Mouse (Mus musculus): ENCODE results near the gene Aup1. TPM values are rescaled to one million over a fixed set of nuclear protein-coding genes. Genes with fewer than 3 reads are reported as not detected.
A peak's percentile ranks its signal among the peaks of the same experiment; 100 is the strongest.

The Aup1 gene
- polyA plus RNA-seq, 1 experiment from 2014 or later, result 179 TPM

- peak; percentile 79 for DNase-seq (ENCODE audit: low spot score)
- Histone ChIP-seq H3K27ac (peak within 1 kb of the TSS; percentile 84), H3K36me3 (no peaks in the 10 kb centered on the region), H3K4me3 (peak within 1 kb of the TSS; percentile 69), H3K4me1 (replicated peaks) (peaks cover 55% of the 10 kb centered on the region), H3K27me3 (ENCODE audit: insufficient read depth, poor library complexity, severe bottlenecking) (peaks cover 82% of the 10 kb centered on the region), H3K9me3 (no peaks in the 10 kb centered on the region)
- under 1% methylated on average over 51 of the region's 51 CpGs for WGBS
These were observed 20.8 kb upstream of the Aup1 start, which contains the start of the genes Dok1 and Loxl3 for GRCm38 (mm10) chr6:83033249-83034185. Dok1 (minus strand) TSS chr6:83033471. Loxl3 (plus strand) TSS chr6:83034173.

GRCm38 (mm10) chr6:83034463-83035055 is 19.8 kb upstream of the Aup1 start:
- peak overlapping the region; percentile 84 for H3K27ac ChIP-seq
- WGBS, result 10% methylated on average over 5 of the region's 5 CpGs
- peaks cover 60% of the 10 kb centered on the region for H3K4me1 ChIP-seq (replicated peaks)
- H3K36me3 ChIP-seq, result no peaks in the 10 kb centered on the region
- no peak for DNase-seq (ENCODE audit: low spot score)
- no peaks in the 10 kb centered on the region for H3K9me3 ChIP-seq
- peak overlapping the region; percentile 69 for H3K4me3 ChIP-seq
- H3K27me3 ChIP-seq (ENCODE audit: insufficient read depth, poor library complexity, severe bottlenecking), result peaks cover 72% of the 10 kb centered on the region

GRCm38 (mm10) chr6:83037188-83037587 is 17.1 kb upstream of the Aup1 start:
- no peak for DNase-seq (ENCODE audit: low spot score)
- H3K9me3 ChIP-seq, result no peaks in the 10 kb centered on the region
- no peak overlapping the region for H3K4me3 ChIP-seq
- H3K27ac ChIP-seq, result no peak overlapping the region
- peaks cover 46% of the 10 kb centered on the region for H3K27me3 ChIP-seq (ENCODE audit: insufficient read depth, poor library complexity, severe bottlenecking)
- H3K36me3 ChIP-seq, result no peaks in the 10 kb centered on the region
- 79% methylated on average over 8 of the region's 8 CpGs for WGBS
- peaks cover 45% of the 10 kb centered on the region for H3K4me1 ChIP-seq (replicated peaks)

- H3K36me3 ChIP-seq, result no peaks in the 10 kb centered on the region
- H3K4me3 ChIP-seq, result peak overlapping the region; percentile 39
- DNase-seq (ENCODE audit: low spot score), result peak; percentile 93
- peaks cover 40% of the 10 kb centered on the region for H3K27me3 ChIP-seq (ENCODE audit: insufficient read depth, poor library complexity, severe bottlenecking)
- peak overlapping the region; percentile 67 for H3K27ac ChIP-seq
- H3K4me1 ChIP-seq (replicated peaks), result peaks cover 37% of the 10 kb centered on the region
- WGBS, result 9% methylated on average over 24 of the region's 24 CpGs
- H3K9me3 ChIP-seq, result no peaks in the 10 kb centered on the region
These were observed 15.8 kb upstream of the Aup1 start for GRCm38 (mm10) chr6:83038496-83039012.

- H3K27ac ChIP-seq, result no peak overlapping the region
- no peak overlapping the region for H3K4me3 ChIP-seq
- DNase-seq (ENCODE audit: low spot score), result no peak
- no peaks in the 10 kb centered on the region for H3K36me3 ChIP-seq
- no peaks in the 10 kb centered on the region for H3K9me3 ChIP-seq
- peaks cover 28% of the 10 kb centered on the region for H3K4me1 ChIP-seq (replicated peaks)
- H3K27me3 ChIP-seq (ENCODE audit: insufficient read depth, poor library complexity, severe bottlenecking), result peaks cover 24% of the 10 kb centered on the region
- WGBS, result 79% methylated on average over 5 of the region's 5 CpGs
These were observed 13.7 kb upstream of the Aup1 start for GRCm38 (mm10) chr6:83040601-83041000.

- Histone ChIP-seq H3K27ac (0 out of 2 replicates have a peak overlapping the region, but pooled peaks have one; percentile 40), H3K4me1 (replicated peaks) (peaks cover 22% of the 10 kb centered on the region), H3K27me3 (ENCODE audit: insufficient read depth, poor library complexity, severe bottlenecking) (no peaks in the 10 kb centered on the region), H3K36me3 (no peaks in the 10 kb centered on the region), H3K4me3 (no peak overlapping the region), H3K9me3 (no peaks in the 10 kb centered on the region)
- WGBS, result 60% methylated on average over 6 of the region's 6 CpGs
- no peak for DNase-seq (ENCODE audit: low spot score)
These were observed 10.8 kb upstream of the Aup1 start for GRCm38 (mm10) chr6:83043561-83043960.

GRCm38 (mm10) chr6:83043993-83044392 is 10.3 kb upstream of the Aup1 start:
- H3K36me3 ChIP-seq, result no peaks in the 10 kb centered on the region
- 0 out of 2 replicates have a peak overlapping the region, but pooled peaks have one; percentile 40 for H3K27ac ChIP-seq
- H3K4me1 ChIP-seq (replicated peaks), result peaks cover 18% of the 10 kb centered on the region
- no peak overlapping the region for H3K4me3 ChIP-seq
- no peaks in the 10 kb centered on the region for H3K27me3 ChIP-seq (ENCODE audit: insufficient read depth, poor library complexity, severe bottlenecking)
- no peaks in the 10 kb centered on the region for H3K9me3 ChIP-seq
- no peak for DNase-seq (ENCODE audit: low spot score)
- WGBS, result 90% methylated on average over 5 of the region's 5 CpGs

- Histone ChIP-seq H3K9me3 (no peaks in the 10 kb centered on the region), H3K36me3 (no peaks in the 10 kb centered on the region), H3K4me3 (no peak overlapping the region), H3K4me1 (replicated peaks) (peaks cover 18% of the 10 kb centered on the region), H3K27me3 (ENCODE audit: insufficient read depth, poor library complexity, severe bottlenecking) (no peaks in the 10 kb centered on the region), H3K27ac (no peak overlapping the region)
- no peak for DNase-seq (ENCODE audit: low spot score)
- 78% methylated on average over 9 of the region's 9 CpGs for WGBS
These were observed 9.6 kb upstream of the Aup1 start for GRCm38 (mm10) chr6:83044742-83045141.

- Histone ChIP-seq H3K4me1 (replicated peaks) (peaks cover 27% of the 10 kb centered on the region), H3K4me3 (no peak overlapping the region), H3K27ac (no peak overlapping the region), H3K36me3 (peaks cover 24% of the 10 kb centered on the region), H3K9me3 (no peaks in the 10 kb centered on the region), H3K27me3 (ENCODE audit: insufficient read depth, poor library complexity, severe bottlenecking) (no peaks in the 10 kb centered on the region)
- WGBS, result 73% methylated on average over 10 of the region's 10 CpGs
- DNase-seq (ENCODE audit: low spot score), result no peak
These were observed 5.0 kb upstream of the Aup1 start for GRCm38 (mm10) chr6:83049367-83049766.

GRCm38 (mm10) chr6:83053136-83053960 is 973 bp upstream of the Aup1 start:
- H3K36me3 ChIP-seq, result peaks cover 49% of the 10 kb centered on the region

GRCm38 (mm10) chr6:83054871-83055431 is 630 bp downstream of the Aup1 start, which contains the start of gene Htra2:
Htra2 (minus strand) TSS chr6:83055273.
- H3K9me3 ChIP-seq, result no peaks in the 10 kb centered on the region
- H3K36me3 ChIP-seq, result peaks cover 47% of the 10 kb centered on the region
- peak within 1 kb of the TSS; percentile 99 for H3K4me3 ChIP-seq
- peak within 1 kb of the TSS; percentile 95 for H3K27ac ChIP-seq
- no peak for DNase-seq (ENCODE audit: low spot score)
- WGBS, result under 1% methylated on average over 50 of the region's 50 CpGs
- H3K4me1 ChIP-seq (replicated peaks), result peaks cover 40% of the 10 kb centered on the region
- H3K27me3 ChIP-seq (ENCODE audit: insufficient read depth, poor library complexity, severe bottlenecking), result 0 out of 2 replicates have a peak, but pooled peaks cover 3% of the 10 kb centered on the region

More at GRCm38 (mm10) chr6:83053136-83053960, 973 bp upstream of the Aup1 start:
- Histone ChIP-seq H3K9me3 (no peaks in the 10 kb centered on the region), H3K27me3 (ENCODE audit: insufficient read depth, poor library complexity, severe bottlenecking) (no peaks in the 10 kb centered on the region), H3K4me1 (replicated peaks) (peaks cover 40% of the 10 kb centered on the region), H3K4me3 (peak overlapping the region; percentile 99), H3K27ac (peak overlapping the region; percentile 95)
- peak; percentile 66 for DNase-seq (ENCODE audit: low spot score)
- 3% methylated on average over 26 of the region's 26 CpGs for WGBS

GRCm38 (mm10) chr6:83057790-83058189 is 3.5 kb downstream of the Aup1 start, which contains the start of gene Dqx1:
Dqx1 (plus strand) TSS chr6:83057844.
- peaks cover 30% of the 10 kb centered on the region for H3K4me1 ChIP-seq (replicated peaks)
- H3K27me3 ChIP-seq (ENCODE audit: insufficient read depth, poor library complexity, severe bottlenecking), result peaks cover 31% of the 10 kb centered on the region
- H3K27ac ChIP-seq, result no peak within 1 kb of the TSS
- H3K4me3 ChIP-seq, result peak within 1 kb of the TSS; percentile 6; the same call in 1 of the 2 replicates
- peaks cover 25% of the 10 kb centered on the region for H3K36me3 ChIP-seq
- DNase-seq (ENCODE audit: low spot score), result no peak
- 48% methylated on average over 3 of the region's 3 CpGs for WGBS
- H3K9me3 ChIP-seq, result no peaks in the 10 kb centered on the region

Data from hindbrain, embryonic 10.5 days (tissue).